In the genomic region with DNA sequence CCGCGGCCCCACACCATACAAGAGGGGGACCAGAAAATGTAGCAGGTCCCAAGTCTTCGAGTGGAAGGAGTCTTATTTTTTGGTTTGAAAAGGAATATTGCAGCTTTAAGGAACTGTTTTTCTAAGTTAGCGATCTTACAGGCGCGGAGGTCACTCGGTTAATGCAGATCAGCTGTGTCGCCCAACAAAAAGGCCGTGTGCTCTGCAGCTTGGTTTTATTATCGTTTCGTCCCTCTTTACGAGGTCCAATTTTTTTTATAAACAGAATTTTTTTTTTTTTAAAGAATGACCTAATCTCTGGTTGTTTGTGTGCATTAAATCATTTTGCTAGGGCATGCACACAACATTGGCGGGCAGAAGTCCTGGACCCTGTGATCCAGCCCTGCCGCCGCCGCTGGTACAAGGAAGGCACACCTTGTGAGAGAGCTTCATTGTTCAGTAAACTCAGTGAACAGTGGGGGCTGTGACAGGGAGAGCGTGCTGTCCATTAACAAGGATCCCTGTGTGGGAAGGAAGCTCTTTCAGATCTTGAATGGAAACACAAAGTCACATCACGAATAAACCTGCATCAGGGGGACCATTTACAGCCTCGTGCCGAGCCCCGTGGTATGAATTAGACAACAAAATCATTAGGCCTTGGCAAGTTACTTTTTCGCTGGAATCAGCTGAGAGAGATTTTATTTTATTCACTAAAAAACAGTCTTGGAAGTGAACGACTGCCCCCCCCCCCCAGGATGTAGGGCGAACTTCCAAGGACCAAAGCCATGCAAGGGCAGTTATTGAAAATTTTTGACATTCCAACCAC, we compare ENCODE assay signal across 11 mouse cellular contexts. TPM values are rescaled to one million over a fixed set of nuclear protein-coding genes. Genes with fewer than 3 reads are reported as not detected.
DNase-seq lines count a peak whose midpoint lies in the region; ATAC-seq and TF ChIP-seq lines count a peak whose summit lies in the region.
"Had no signal": no experiment of that assay in that cellular context is flagged by ENCODE, and none has a peak within 500 bp of the region (broad histone marks: within the 10 kb centered on the region; RNA-seq: fewer than 3 reads in every experiment).

No protein-coding gene starts in this region.

- ATAC-seq in embryonic facial prominence, embryonic 11.5 days (replicated peaks; ENCODE audit: insufficient number of reproducible peaks, low FRiP score, low TSS enrichment, low read depth): no peak
- ATAC-seq in hindbrain, embryonic 15.5 days (ENCODE audit: low FRiP score, low read depth): no peak
- ATAC-seq in activated CD4-positive, CD25-positive, alpha-beta regulatory T cell, adult 4 months: no peak

- no peak for TF ChIP-seq CTCF in layer of hippocampus, adult 2 months (conservative IDR thresholded peaks at IDR 0.05)

- H3K4me3 ChIP-seq in embryonic facial prominence, embryonic 11.5 days (ENCODE audit: low read depth, low read length): no peak overlapping the region
- no peak overlapping the region for H3K4me3 ChIP-seq in hindbrain, embryonic 15.5 days
- no peak overlapping the region; the same call in 1 of the 2 replicates for H3K4me3 ChIP-seq in layer of hippocampus, adult 2 months

- H3K4me1 ChIP-seq in embryonic facial prominence, embryonic 11.5 days (ENCODE audit: control insufficient read depth, insufficient read depth, low read length): peaks cover 2% of the 10 kb centered on the region
- peaks cover 13% of the 10 kb centered on the region; the same call in 1 of the 2 replicates for H3K4me1 ChIP-seq in hindbrain, embryonic 15.5 days (replicated peaks)

- H3K27ac ChIP-seq in embryonic facial prominence, embryonic 11.5 days (replicated peaks; ENCODE audit: low read depth, low read length): peak overlapping the region; percentile 81
- H3K27ac ChIP-seq in hindbrain, embryonic 15.5 days (replicated peaks): no peak overlapping the region
- no peak overlapping the region for H3K27ac ChIP-seq in layer of hippocampus, adult 2 months

- H3K9ac ChIP-seq in embryonic facial prominence, embryonic 11.5 days (replicated peaks; ENCODE audit: low read length): peak overlapping the region; percentile 22
- H3K9ac ChIP-seq in hindbrain, embryonic 15.5 days: no peak overlapping the region

- H3K27me3 ChIP-seq in embryonic facial prominence, embryonic 11.5 days (ENCODE audit: control insufficient read depth, insufficient read depth, low read length): no peaks in the 10 kb centered on the region
- H3K27me3 ChIP-seq in hindbrain, embryonic 15.5 days: no peaks in the 10 kb centered on the region

- no peaks in the 10 kb centered on the region for H3K36me3 ChIP-seq in embryonic facial prominence, embryonic 11.5 days (replicated peaks; ENCODE audit: control insufficient read depth, insufficient read depth, low read depth, low read length)
- no peaks in the 10 kb centered on the region for H3K36me3 ChIP-seq in hindbrain, embryonic 15.5 days

- H3K9me3 ChIP-seq in embryonic facial prominence, embryonic 11.5 days (replicated peaks; ENCODE audit: control insufficient read depth, low read length): no peaks in the 10 kb centered on the region
- H3K9me3 ChIP-seq in hindbrain, embryonic 15.5 days: no peaks in the 10 kb centered on the region

- DNase-seq in adrenal gland, adult 2 months: peak; percentile 44
- no peak for DNase-seq in adrenal gland, adult 18-20 months (ENCODE audit: low spot score in 2 of 2)
- peak; percentile 87 for DNase-seq in embryonic facial prominence, embryonic 11.5 days (ENCODE audit: low spot score)
- DNase-seq in kidney, postnatal 4 days: peak; percentile 74 to 78
- no peak for DNase-seq in layer of hippocampus, adult 2 months (ENCODE audit: low spot score in 2 of 2)
- no peak for DNase-seq in frontal cortex, postnatal 36 days (ENCODE audit: low spot score in 2 of 2)
- DNase-seq: cerebellum, adult 18-20 months had no signal

- WGBS in embryonic facial prominence, embryonic 11.5 days: 21% methylated on average over 24 of the region's 24 CpGs
- WGBS in hindbrain, embryonic 15.5 days: 56% methylated on average over 24 of the region's 24 CpGs

- H3K4me2 ChIP-seq in embryonic facial prominence, embryonic 11.5 days (ENCODE audit: low read depth, low read length): no peak overlapping the region; the same call in 1 of the 2 replicates
- H3K4me2 ChIP-seq in hindbrain, embryonic 15.5 days: peak overlapping the region; percentile 34
- H3K4me2 ChIP-seq: heart, embryonic 11.5 days had no signal

RNA-seq across cellular contexts. Expression of gene Msrb3, which starts 48.3 kb away (rescaled TPM):
- 10 to 100 TPM; 37.9 to 71.3 TPM for total RNA-seq in adrenal gland, adult 2 months (2021)
- polyA plus RNA-seq in adrenal gland, adult 2 months (2012; rRNA removed): 38.5 and 39.2 TPM in 2 replicates
- 10 to 100 TPM; 42.7 to 62.5 TPM for total RNA-seq in adrenal gland, adult 18-20 months (2021)
- 6.4 and 6.6 TPM in 2 replicates for polyA plus RNA-seq in embryonic facial prominence, embryonic 11.5 days (2014; fragmentation: Nextera tagmentation; extraction: Ambion mirVana)
- polyA plus RNA-seq in hindbrain, embryonic 15.5 days (2015; fragmentation: Nextera tagmentation; extraction: Ambion mirVana): 1.5 and 2.0 TPM in 2 replicates
- 1 to 10 TPM; 4.0 to 4.9 TPM for total RNA-seq in layer of hippocampus, adult 2 months (2021)
- polyA plus RNA-seq in activated CD4-positive, CD25-positive, alpha-beta regulatory T cell, adult 4 months (2017; shearing (Covaris generic)): under 1 TPM; 0.38 to 0.66 TPM
- total RNA-seq: monocyte, adult 5-6 weeks had no signal

Comparison
In these comparisons a context has a peak if more than half of its experiments do, and no peak if none do; other contexts are left out.
1. DNase-seq: peak in adrenal gland, adult 2 months (single experiment), embryonic facial prominence, embryonic 11.5 days (single experiment) and kidney, postnatal 4 days (2 of 2); none in adrenal gland, adult 18-20 months (0 of 2), layer of hippocampus, adult 2 months (0 of 2) and frontal cortex, postnatal 36 days (0 of 2).